Mouse (Mus musculus) kidney, embryonic 15.5 days (tissue): ENCODE measurements around the gene Pbx3. TPM values are rescaled to one million over a fixed set of nuclear protein-coding genes. Genes with fewer than 3 reads are reported as not detected.
A peak's percentile ranks its signal among the peaks of the same experiment; 100 is the strongest.

ENCODE experiments used
- ATAC-seq: fragments of 200-750 bp; cut with Nextera tagmentation; replicated peaks from 2 replicates; pipeline ENCODE4 v1.8.0; 2017; ENCODE audit warnings: moderate TSS enrichment; ENCODE audit not compliant: low FRiP score
- H3K27ac ChIP-seq: fragments of 300-500 bp; sonication (generic); 2 replicates; pipeline ENCODE4 v1.5.1; 2015; ENCODE audit warnings: mild to moderate bottlenecking, inconsistent platforms
- H3K27me3 ChIP-seq: fragments of 300-500 bp; sonication (generic); 2 replicates; pipeline ENCODE4 v1.6.1; 2015; ENCODE audit warnings: inconsistent platforms
- H3K36me3 ChIP-seq: fragments of 300-500 bp; sonication (generic); 2 replicates; pipeline ENCODE4 v1.6.1; 2015; ENCODE audit warnings: inconsistent platforms
- H3K4me1 ChIP-seq: fragments of 300-500 bp; sonication (generic); 2 replicates; pipeline ENCODE4 v1.6.1; 2015; ENCODE audit warnings: inconsistent platforms
- H3K4me2 ChIP-seq: fragments of 300-500 bp; sonication (generic); 2 replicates; pipeline ENCODE4 v1.6.1; 2015; ENCODE audit warnings: moderate library complexity, mild to moderate bottlenecking, inconsistent platforms
- H3K4me3 ChIP-seq: fragments of 300-500 bp; sonication (generic); replicated peaks from 2 replicates; pipeline ENCODE4 v1.5.1; 2015; ENCODE audit warnings: mild to moderate bottlenecking, inconsistent platforms
- H3K9ac ChIP-seq: fragments of 300-500 bp; sonication (generic); 2 replicates; pipeline ENCODE4 v1.6.1; 2015; ENCODE audit warnings: mild to moderate bottlenecking, inconsistent platforms
- H3K9me3 ChIP-seq: fragments of 300-500 bp; sonication (generic); replicated peaks from 2 replicates; pipeline ENCODE4 v1.6.1; 2016; ENCODE audit warnings: inconsistent platforms
- WGBS: fragments of 180-500 bp; shearing (Covaris S2); methylation state at CpG from one replicate; pipeline ENCODE4 v1.1.7; 2015; ENCODE audit warnings: mixed read lengths; 5-methylcytosine and 5-hydroxymethylcytosine counted together
- polyA plus RNA-seq: library from polyadenylated mRNA; unstranded; fragments of >200 nt; fragmentation: Nextera tagmentation; extraction: Ambion mirVana; gene quantifications from 2 replicates; pipeline ENCODE4 v1.2.1, GENCODE M21; 2015

Gene Pbx3
- 26.2 and 26.6 TPM in 2 replicates for polyA plus RNA-seq

- no peaks in the 10 kb centered on the region for H3K36me3 ChIP-seq
- H3K4me1 ChIP-seq = peaks cover 26% of the 10 kb centered on the region
- H3K4me2 ChIP-seq = peak within 1 kb of the TSS; percentile 81
- H3K27me3 ChIP-seq = no peaks in the 10 kb centered on the region
- H3K4me3 ChIP-seq = peak within 1 kb of the TSS; percentile 79
- no peaks in the 10 kb centered on the region for H3K9me3 ChIP-seq
- peak within 1 kb of the TSS; percentile 98 for H3K27ac ChIP-seq
- peak; percentile 95 for ATAC-seq
- 1% methylated on average over 44 of the region's 102 CpGs for WGBS
- H3K9ac ChIP-seq = peak within 1 kb of the TSS; percentile 91
Measured at GRCm38 (mm10) chr2:34372305-34373301, at the start of gene Pbx3. TSS of gene Pbx3 (minus strand) at chr2:34373142.

- ATAC-seq = no peak
- Histone ChIP-seq H3K36me3 (peaks cover 4% of the 10 kb centered on the region; the same call in 1 of the 2 replicates), H3K27me3 (no peaks in the 10 kb centered on the region)
Measured at GRCm38 (mm10) chr2:34420256-34420655, 47.3 kb upstream of the Pbx3 start.

DNA sequence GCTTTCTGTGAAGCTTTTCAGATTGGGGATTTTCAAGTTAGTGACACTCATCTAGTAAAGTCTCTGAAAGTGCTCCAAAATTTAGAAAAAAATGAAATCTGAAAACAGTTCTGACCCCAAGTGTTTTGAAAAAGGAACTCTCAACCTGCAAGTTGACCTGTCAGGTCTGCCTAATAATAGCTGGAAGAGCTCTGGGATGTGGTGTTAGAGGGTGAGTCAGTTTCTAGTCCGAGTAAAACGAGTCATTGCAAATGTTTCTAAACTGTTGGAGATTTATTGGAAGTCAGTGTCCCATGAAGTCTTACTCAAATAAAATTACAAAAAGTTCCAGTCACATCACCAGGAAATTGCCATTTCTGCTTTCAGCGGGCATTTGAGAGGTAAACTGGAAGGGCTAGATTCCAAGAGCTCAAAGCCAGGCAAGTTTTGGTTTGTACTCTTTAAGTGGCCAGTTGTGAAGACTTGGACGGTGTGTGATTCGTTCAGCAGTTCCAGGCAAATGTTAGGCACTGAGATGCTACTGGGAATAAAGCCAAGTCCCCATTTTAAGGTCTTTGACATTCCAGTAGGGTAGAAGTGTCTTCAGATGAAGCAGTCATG is 36.9 kb upstream of the Pbx3 start:
- no peak overlapping the region for H3K4me2 ChIP-seq
- H3K9me3 ChIP-seq = no peaks in the 10 kb centered on the region
- no peaks in the 10 kb centered on the region for H3K27me3 ChIP-seq
- 58% methylated on average over 5 of the region's 5 CpGs for WGBS
- peaks cover 21% of the 10 kb centered on the region for H3K4me1 ChIP-seq
- no peak overlapping the region for H3K9ac ChIP-seq
- ATAC-seq = no peak
- H3K27ac ChIP-seq = no peak overlapping the region
- no peaks in the 10 kb centered on the region for H3K36me3 ChIP-seq
- no peak overlapping the region for H3K4me3 ChIP-seq

More at GRCm38 (mm10) chr2:34420256-34420655, 47.3 kb upstream of the Pbx3 start:
- Histone ChIP-seq H3K4me1 (no peaks in the 10 kb centered on the region), H3K9me3 (no peaks in the 10 kb centered on the region), H3K4me2 (no peak overlapping the region), H3K9ac (no peak overlapping the region), H3K27ac (no peak overlapping the region), H3K4me3 (no peak overlapping the region)
- WGBS = 60% methylated on average over 1 of the region's 1 CpGs

- no peak overlapping the region for H3K4me2 ChIP-seq
- no peak overlapping the region for H3K27ac ChIP-seq
- H3K27me3 ChIP-seq = no peaks in the 10 kb centered on the region
- 92% methylated on average over 10 of the region's 10 CpGs for whole genome bisulfite sequencing
- H3K9ac ChIP-seq = no peak overlapping the region
- no peak overlapping the region for H3K4me3 ChIP-seq
- no peak for ATAC-seq
- H3K36me3 ChIP-seq = no peaks in the 10 kb centered on the region
- no peaks in the 10 kb centered on the region for H3K9me3 ChIP-seq
- H3K4me1 ChIP-seq = peaks cover 21% of the 10 kb centered on the region
Measured at GRCm38 (mm10) chr2:34408341-34408740, 35.4 kb upstream of the Pbx3 start.

- peak overlapping the region; percentile 90 for H3K9ac ChIP-seq
- no peaks in the 10 kb centered on the region for H3K27me3 ChIP-seq
- no peaks in the 10 kb centered on the region for H3K9me3 ChIP-seq
- H3K4me1 ChIP-seq = peaks cover 21% of the 10 kb centered on the region
- H3K27ac ChIP-seq = no peak overlapping the region
- peak overlapping the region; percentile 69 for H3K4me2 ChIP-seq
- H3K4me3 ChIP-seq = peak overlapping the region; percentile 82
- WGBS = 50% methylated on average over 7 of the region's 7 CpGs
- ATAC-seq = no peak
- H3K36me3 ChIP-seq = no peaks in the 10 kb centered on the region
Measured at GRCm38 (mm10) chr2:34407596-34407995, 34.7 kb upstream of the Pbx3 start.

DNA sequence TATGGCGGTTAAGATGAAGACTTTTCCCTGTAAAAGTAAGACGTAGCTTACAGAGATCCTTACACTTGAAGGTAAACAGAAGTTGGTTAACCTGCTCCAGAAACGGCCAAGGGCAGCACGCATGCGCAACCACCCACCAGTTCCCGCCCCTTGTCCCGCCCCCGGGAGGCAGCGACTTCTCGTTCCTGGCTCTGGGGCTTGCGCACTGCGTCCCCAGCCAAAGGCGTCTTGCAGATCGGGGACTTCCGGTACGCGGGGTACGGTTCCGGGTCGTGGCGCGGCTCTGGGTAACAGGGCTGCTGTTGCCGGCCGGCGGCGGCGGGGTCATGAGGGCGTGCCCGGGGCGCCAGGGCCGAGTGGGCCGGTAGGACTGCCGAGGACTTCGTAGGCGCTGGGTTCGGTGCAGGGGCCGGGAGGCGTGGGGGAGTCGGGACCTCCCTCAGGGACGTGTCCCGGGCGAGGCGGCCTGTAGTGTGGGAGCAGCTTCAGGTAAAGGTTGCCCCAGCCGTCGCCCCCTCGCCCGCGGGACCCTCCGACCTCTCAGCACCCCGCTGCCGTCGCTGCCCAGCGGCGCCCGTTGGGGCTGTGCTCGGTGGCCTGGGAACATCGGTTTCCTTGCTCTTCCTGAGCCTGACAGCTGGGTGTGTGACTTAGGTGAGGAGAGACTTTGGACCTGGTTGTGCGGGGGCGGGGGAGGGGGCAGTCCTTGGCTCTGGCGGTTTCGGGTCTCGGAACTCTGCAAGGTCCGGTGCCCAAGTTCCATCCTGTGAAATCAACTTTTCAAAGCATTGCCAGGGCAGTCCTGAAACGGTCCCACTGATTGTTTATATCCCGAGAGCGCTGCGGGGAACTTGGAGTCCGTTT is 33.9 kb upstream of the Pbx3 start, which contains the start of gene Mapkap1:
Mapkap1 (plus strand) TSS at position 171 of the 864 bp plus-strand sequence.
- H3K4me3 ChIP-seq = peak within 1 kb of the TSS; percentile 82
- no peaks in the 10 kb centered on the region for H3K36me3 ChIP-seq
- H3K27ac ChIP-seq = peak within 1 kb of the TSS; percentile 84
- peaks cover 21% of the 10 kb centered on the region for H3K4me1 ChIP-seq
- H3K9me3 ChIP-seq = no peaks in the 10 kb centered on the region
- H3K4me2 ChIP-seq = peak within 1 kb of the TSS; percentile 69
- under 1% methylated on average over 68 of the region's 68 CpGs for WGBS
- peak; percentile 99 for ATAC-seq
- H3K9ac ChIP-seq = peak within 1 kb of the TSS; percentile 90
- no peaks in the 10 kb centered on the region for H3K27me3 ChIP-seq

GRCm38 (mm10) chr2:34399535-34399934 is 26.6 kb upstream of the Pbx3 start:
- no peak overlapping the region for H3K9ac ChIP-seq
- H3K4me3 ChIP-seq = no peak overlapping the region
- H3K9me3 ChIP-seq = no peaks in the 10 kb centered on the region
- H3K4me2 ChIP-seq = no peak overlapping the region
- WGBS = 63% methylated on average over 4 of the region's 4 CpGs
- H3K27me3 ChIP-seq = no peaks in the 10 kb centered on the region
- ATAC-seq = no peak
- H3K27ac ChIP-seq = no peak overlapping the region
- no peaks in the 10 kb centered on the region for H3K36me3 ChIP-seq
- no peaks in the 10 kb centered on the region for H3K4me1 ChIP-seq

DNA sequence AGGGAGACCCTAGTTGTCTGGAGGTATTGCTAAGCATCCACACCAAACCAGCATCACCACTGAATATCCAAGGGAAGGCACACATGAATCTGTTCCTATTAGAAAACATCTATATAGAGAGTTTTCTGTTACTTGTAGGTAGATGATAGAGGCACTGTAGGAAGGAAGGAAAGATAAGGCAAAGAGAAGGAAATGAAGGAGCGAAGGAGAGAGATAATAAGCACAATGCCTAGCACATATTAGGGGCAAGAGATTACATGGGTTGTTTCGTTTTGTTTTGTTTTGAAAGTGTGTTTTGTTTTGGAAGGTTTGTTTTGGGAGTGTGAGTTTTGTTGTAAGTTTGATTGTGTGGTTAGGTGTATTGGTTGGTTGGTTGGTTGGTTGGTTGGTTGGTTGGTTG is 6.0 kb upstream of the Pbx3 start:
- H3K9ac ChIP-seq = no peak overlapping the region
- no peak for ATAC-seq
- WGBS = 90% methylated on average over 2 of the region's 2 CpGs

DNA sequence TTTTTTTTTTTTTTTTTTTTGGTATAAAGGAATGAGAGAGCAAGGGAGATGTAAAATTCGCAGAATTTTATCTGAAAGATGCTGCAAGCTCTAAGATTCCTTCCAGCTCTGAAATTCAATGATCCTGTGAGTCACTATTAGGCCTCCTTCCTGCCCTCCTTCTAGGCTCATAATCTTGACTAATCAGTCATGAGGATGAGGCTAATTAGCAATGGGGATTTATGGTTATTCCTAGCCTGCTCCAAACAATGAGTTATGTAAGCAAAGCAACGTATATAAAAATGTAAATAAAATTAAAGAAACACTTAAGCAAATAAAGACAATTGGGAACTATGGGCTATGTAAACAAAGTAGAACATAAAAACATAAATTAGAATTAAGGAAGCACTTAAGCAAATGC is 1.4 kb upstream of the Pbx3 start:
- WGBS = 66% methylated on average over 2 of the region's 2 CpGs
- Histone ChIP-seq H3K9ac (no peak overlapping the region), H3K4me1 (peaks cover 20% of the 10 kb centered on the region)

More for the DNA sequence above, 6.0 kb upstream of the Pbx3 start:
- Histone ChIP-seq H3K36me3 (no peaks in the 10 kb centered on the region), H3K4me3 (no peak overlapping the region), H3K4me2 (no peak overlapping the region), H3K27ac (no peak overlapping the region), H3K9me3 (no peaks in the 10 kb centered on the region), H3K4me1 (peaks cover under 1% of the 10 kb centered on the region), H3K27me3 (no peaks in the 10 kb centered on the region)

DNA sequence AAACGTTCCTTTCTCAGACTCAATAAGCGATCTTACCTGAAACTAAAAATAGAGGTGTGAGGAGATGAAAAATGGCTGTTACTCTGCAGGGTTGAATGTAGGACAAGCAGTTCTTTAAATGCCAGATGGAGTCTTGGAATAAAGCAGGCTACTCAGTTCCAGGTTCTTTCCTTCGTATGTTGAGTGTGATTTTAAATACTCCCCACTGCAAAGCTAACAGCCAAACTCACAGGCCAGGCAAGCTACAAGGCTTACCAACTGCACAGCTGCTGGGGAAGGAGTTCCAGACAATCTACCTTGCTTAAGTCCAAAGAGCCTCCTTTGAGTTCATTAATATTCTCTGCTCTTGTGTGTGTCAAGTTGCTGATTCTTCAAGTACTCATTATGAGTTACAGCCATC is 944 bp upstream of the Pbx3 start:
- Histone ChIP-seq H3K4me2 (peak overlapping the region; percentile 81), H3K4me3 (no peak overlapping the region), H3K9ac (no peak overlapping the region), H3K4me1 (peaks cover 20% of the 10 kb centered on the region), H3K36me3 (no peaks in the 10 kb centered on the region), H3K9me3 (no peaks in the 10 kb centered on the region), H3K27me3 (no peaks in the 10 kb centered on the region), H3K27ac (0 out of 2 replicates have a peak overlapping the region, but pooled peaks have one; percentile 98)
- ATAC-seq = no peak
- WGBS = 39% methylated on average over 3 of the region's 3 CpGs

More for the DNA sequence above, 1.4 kb upstream of the Pbx3 start:
- ATAC-seq = no peak
- no peaks in the 10 kb centered on the region for H3K9me3 ChIP-seq
- no peaks in the 10 kb centered on the region for H3K36me3 ChIP-seq
- no peak overlapping the region for H3K4me3 ChIP-seq
- H3K27me3 ChIP-seq = no peaks in the 10 kb centered on the region
- H3K27ac ChIP-seq = no peak overlapping the region
- no peak overlapping the region for H3K4me2 ChIP-seq

DNA sequence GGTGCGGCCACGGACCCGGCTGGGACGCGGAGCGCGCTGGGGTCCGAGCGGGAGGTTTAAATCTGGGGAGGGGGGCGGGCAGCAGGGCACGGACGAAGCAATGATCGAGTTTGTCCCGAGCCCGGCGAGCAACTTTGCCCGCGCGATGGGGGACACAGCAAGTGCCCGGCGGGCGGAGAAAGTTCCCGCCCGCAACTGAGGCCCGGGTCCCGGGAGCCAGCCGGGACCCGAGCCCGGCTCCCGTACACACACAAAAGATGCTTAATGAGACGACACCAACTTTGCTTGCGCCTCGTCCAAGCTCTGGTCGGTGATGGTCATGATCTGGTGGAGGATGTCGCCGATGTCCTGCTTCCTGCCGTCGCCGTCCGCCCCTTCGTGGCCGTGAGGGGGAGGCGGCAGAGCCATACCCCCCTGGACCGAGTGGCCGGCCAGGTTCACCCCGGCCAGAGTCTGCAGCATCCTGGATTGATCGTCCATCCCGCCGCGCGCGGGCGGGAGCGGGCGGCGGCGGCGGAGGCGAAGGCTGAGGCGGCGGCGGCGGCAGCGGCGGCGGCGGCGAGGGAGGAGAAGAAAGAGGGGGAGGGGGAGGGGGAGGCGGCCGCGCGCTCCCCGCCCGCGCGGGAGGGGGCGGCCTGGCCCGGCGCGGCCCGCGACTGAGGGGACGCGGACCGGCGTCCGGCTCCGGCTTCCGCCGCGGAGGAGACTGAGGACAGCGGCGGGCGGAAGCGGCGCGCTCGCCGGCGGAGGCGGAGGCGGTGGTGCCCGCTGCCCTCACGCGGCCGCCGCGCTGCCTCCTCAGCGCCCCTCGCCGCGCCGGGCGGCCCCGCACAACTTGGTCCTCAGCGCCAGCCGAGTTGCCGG is 1.3 kb downstream of the Pbx3 start:
- Histone ChIP-seq H3K27me3 (no peaks in the 10 kb centered on the region), H3K4me2 (peak overlapping the region; percentile 81), H3K9ac (peak overlapping the region; percentile 91), H3K36me3 (no peaks in the 10 kb centered on the region), H3K9me3 (no peaks in the 10 kb centered on the region), H3K4me3 (peak overlapping the region; percentile 79), H3K27ac (peak overlapping the region; percentile 98), H3K4me1 (peaks cover 26% of the 10 kb centered on the region)
- under 1% methylated on average over 63 of the region's 118 CpGs for WGBS
- ATAC-seq = peak; percentile 23
